Mouse (Mus musculus): Measurements from ENCODE around the gene Cep135. TPM values are rescaled to one million over a fixed set of nuclear protein-coding genes. Genes with fewer than 3 reads are reported as not detected.

Cep135 gene
- total RNA-seq, 2 experiments from 2014 or later, result 1.5 to 1.6 TPM

- intact Hi-C loops (cut with DNase I; ENCODE audit: low total_unique reads), result no loop called here
- DNase-seq, result no peak
Measured at GRCm38 (mm10) chr5:76635592-76635991, 47.1 kb downstream of the Cep135 start.

GRCm38 (mm10) chr5:76642076-76642475 lies 53.6 kb downstream of the Cep135 start:
- intact Hi-C loops (cut with DNase I; ENCODE audit: low total_unique reads), result no loop called here
- DNase-seq, result no peak

GRCm38 (mm10) chr5:76644234-76644633 lies 55.7 kb downstream of the Cep135 start:
- no peak for DNase-seq
- intact Hi-C loops (cut with DNase I; ENCODE audit: low total_unique reads), result no loop called here

- no peak for DNase-seq
- intact Hi-C loops (cut with DNase I; ENCODE audit: low total_unique reads), result no loop called here
Measured at GRCm38 (mm10) chr5:76645091-76645868, 56.8 kb downstream of the Cep135 start.

- intact Hi-C loops (cut with DNase I; ENCODE audit: low total_unique reads), result no loop called here
- DNase-seq, result no peak
Measured at GRCm38 (mm10) chr5:76649897-76650296, 61.4 kb downstream of the Cep135 start.

GRCm38 (mm10) chr5:76651151-76651725 lies 62.7 kb downstream of the Cep135 start:
- no peak for DNase-seq
- intact Hi-C loops (cut with DNase I; ENCODE audit: low total_unique reads), result no loop called here

- no peak for DNase-seq
- intact Hi-C loops (cut with DNase I; ENCODE audit: low total_unique reads), result no loop called here
Measured at GRCm38 (mm10) chr5:76656212-76656611, 67.7 kb downstream of the Cep135 start, which contains the start of gene C530008M17Rik. Gene C530008M17Rik (plus strand): TSS chr5:76656512.

GRCm38 (mm10) chr5:76657245-76658083 lies 69.0 kb downstream of the Cep135 start:
- intact Hi-C loops (cut with DNase I; ENCODE audit: low total_unique reads), result no loop called here
- peak; percentile 62 for DNase-seq

GRCm38 (mm10) chr5:76658084-76658934 lies 69.8 kb downstream of the Cep135 start:
- intact Hi-C loops (cut with DNase I; ENCODE audit: low total_unique reads), result no loop called here

GRCm38 (mm10) chr5:76659958-76660635 lies 71.6 kb downstream of the Cep135 start:
- intact Hi-C loops (cut with DNase I; ENCODE audit: low total_unique reads), result no loop called here
- DNase-seq, result no peak

More at GRCm38 (mm10) chr5:76658084-76658934, 69.8 kb downstream of the Cep135 start:
- no peak for DNase-seq

GRCm38 (mm10) chr5:76661310-76661709 lies 72.8 kb downstream of the Cep135 start:
- DNase-seq, result no peak
- intact Hi-C loops (cut with DNase I; ENCODE audit: low total_unique reads), result no loop called here

- intact Hi-C loops (cut with DNase I; ENCODE audit: low total_unique reads), result no loop called here
- no peak for DNase-seq
Measured at GRCm38 (mm10) chr5:76664936-76665335, 76.4 kb downstream of the Cep135 start.

- intact Hi-C loops (cut with DNase I; ENCODE audit: low total_unique reads), result no loop called here
Measured at GRCm38 (mm10) chr5:76665421-76665820, 76.9 kb downstream of the Cep135 start.

GRCm38 (mm10) chr5:76666026-76666756 lies 77.7 kb downstream of the Cep135 start:
- no peak for DNase-seq
- intact Hi-C loops (cut with DNase I; ENCODE audit: low total_unique reads), result no loop called here

More at GRCm38 (mm10) chr5:76665421-76665820, 76.9 kb downstream of the Cep135 start:
- no peak for DNase-seq

- intact Hi-C loops (cut with DNase I; ENCODE audit: low total_unique reads), result no loop called here
- DNase-seq, result no peak
Measured at GRCm38 (mm10) chr5:76668118-76668517, 79.6 kb downstream of the Cep135 start.

GRCm38 (mm10) chr5:76668547-76668946 lies 80.0 kb downstream of the Cep135 start:
- intact Hi-C loops (cut with DNase I; ENCODE audit: low total_unique reads), result no loop called here
- DNase-seq, result no peak

GRCm38 (mm10) chr5:76670183-76670582 lies 81.7 kb downstream of the Cep135 start:
- intact Hi-C loops (cut with DNase I; ENCODE audit: low total_unique reads), result no loop called here
- no peak for DNase-seq

- intact Hi-C loops (cut with DNase I; ENCODE audit: low total_unique reads), result no loop called here
Measured at GRCm38 (mm10) chr5:76674022-76674653, 85.6 kb downstream of the Cep135 start.

More at GRCm38 (mm10) chr5:76674022-76674653, 85.6 kb downstream of the Cep135 start:
- DNase-seq, result no peak
